Mouse (Mus musculus): ENCODE results near the gene Syngr1. TPM values are rescaled to one million over a fixed set of nuclear protein-coding genes. Genes with fewer than 3 reads are reported as not detected.
A peak's percentile ranks its signal among the peaks of the same experiment; 100 is the strongest.

The Syngr1 gene
- polyA plus RNA-seq (2015; fragmentation: Nextera tagmentation; extraction: Ambion mirVana) = 61.4 and 62.1 TPM in 2 replicates

- H3K9ac ChIP-seq = peak within 1 kb of the TSS; percentile 82
- H3K36me3 ChIP-seq (replicated peaks) = no peaks in the 10 kb centered on the region
- H3K9me3 ChIP-seq = no peaks in the 10 kb centered on the region
- 1% methylated on average over 84 of the region's 86 CpGs for WGBS
- peaks cover 29% of the 10 kb centered on the region for H3K4me1 ChIP-seq
- H3K27me3 ChIP-seq (replicated peaks) = no peaks in the 10 kb centered on the region
- peak within 1 kb of the TSS; percentile 85 for H3K4me3 ChIP-seq
- peak within 1 kb of the TSS; percentile 78 for H3K4me2 ChIP-seq
- peak; percentile 62 for ATAC-seq (replicated peaks)
- peak within 1 kb of the TSS; percentile 67 for H3K27ac ChIP-seq
Observed at GRCm38 (mm10) chr15:80091121-80091955, at the start of gene Syngr1, which contains the start of gene Rpl3. Gene Syngr1 (plus strand): TSS chr15:80091334. Gene Rpl3 (minus strand): TSS chr15:80091868.

GRCm38 (mm10) chr15:80042152-80042551, 49.0 kb upstream of the Syngr1 start:
- no peak overlapping the region for H3K9ac ChIP-seq
- no peak overlapping the region for H3K27ac ChIP-seq
- no peak overlapping the region for H3K4me3 ChIP-seq
- H3K9me3 ChIP-seq = no peaks in the 10 kb centered on the region
- no peak for ATAC-seq (replicated peaks)
- no peaks in the 10 kb centered on the region for H3K4me1 ChIP-seq
- no peaks in the 10 kb centered on the region for H3K27me3 ChIP-seq (replicated peaks)
- 79% methylated on average over 4 of the region's 4 CpGs for WGBS
- H3K4me2 ChIP-seq = no peak overlapping the region
- no peaks in the 10 kb centered on the region for H3K36me3 ChIP-seq (replicated peaks)

- no peaks in the 10 kb centered on the region for H3K4me1 ChIP-seq
- no peak overlapping the region for H3K9ac ChIP-seq
- no peaks in the 10 kb centered on the region for H3K9me3 ChIP-seq
- H3K36me3 ChIP-seq (replicated peaks) = no peaks in the 10 kb centered on the region
- WGBS = 95% methylated on average over 10 of the region's 10 CpGs
- no peak overlapping the region for H3K4me3 ChIP-seq
- H3K4me2 ChIP-seq = no peak overlapping the region
- no peak overlapping the region for H3K27ac ChIP-seq
- no peak for ATAC-seq (replicated peaks)
- no peaks in the 10 kb centered on the region for H3K27me3 ChIP-seq (replicated peaks)
Observed at GRCm38 (mm10) chr15:80044249-80044648, 46.9 kb upstream of the Syngr1 start.

DNA sequence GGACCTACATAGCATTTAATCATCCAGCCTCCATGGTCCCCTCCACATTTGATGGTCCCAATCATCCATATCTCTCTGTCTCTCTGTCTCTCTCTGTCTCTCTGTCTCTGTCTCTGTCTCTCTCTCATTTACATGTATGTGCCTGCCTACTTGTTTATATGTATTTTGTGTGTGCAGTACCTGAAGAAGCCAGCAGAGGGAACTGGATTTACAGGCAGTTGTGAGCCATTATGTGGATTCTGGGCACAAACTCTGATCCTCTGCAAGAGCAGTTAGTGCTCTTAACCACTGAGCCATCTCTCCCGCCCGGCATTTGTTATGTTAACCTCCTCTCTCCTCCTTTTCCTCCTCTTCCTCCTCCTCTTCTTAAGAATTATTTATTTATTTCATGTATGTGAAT, 45.4 kb upstream of the Syngr1 start:
- H3K9ac ChIP-seq = no peak overlapping the region
- H3K9me3 ChIP-seq = no peaks in the 10 kb centered on the region
- H3K27ac ChIP-seq = no peak overlapping the region
- H3K4me2 ChIP-seq = no peak overlapping the region
- ATAC-seq (replicated peaks) = no peak
- H3K36me3 ChIP-seq (replicated peaks) = no peaks in the 10 kb centered on the region
- H3K4me1 ChIP-seq = no peaks in the 10 kb centered on the region
- WGBS = 95% methylated on average over 2 of the region's 2 CpGs
- no peaks in the 10 kb centered on the region for H3K27me3 ChIP-seq (replicated peaks)
- H3K4me3 ChIP-seq = no peak overlapping the region

DNA sequence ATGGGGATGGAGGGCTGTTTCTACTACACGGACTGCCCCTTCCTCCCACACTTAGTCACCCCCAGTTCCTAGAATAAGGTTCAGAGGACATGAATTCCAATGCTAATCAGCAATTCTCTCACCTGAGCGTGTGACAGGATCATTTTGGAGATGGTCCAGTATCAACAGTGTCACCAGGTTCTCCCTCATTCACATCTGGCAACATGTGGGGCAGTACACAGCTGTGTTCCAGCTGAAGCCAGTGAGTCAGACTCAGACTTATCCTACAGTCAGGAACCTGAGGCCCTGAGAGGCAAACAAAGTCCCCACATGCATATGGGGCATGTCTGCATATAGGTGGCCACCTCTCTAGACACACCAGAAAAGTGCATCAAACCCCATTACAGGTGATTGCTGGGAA, 43.9 kb upstream of the Syngr1 start:
- Histone ChIP-seq H3K4me3 (no peak overlapping the region), H3K36me3 (replicated peaks) (no peaks in the 10 kb centered on the region), H3K9ac (no peak overlapping the region), H3K27ac (no peak overlapping the region), H3K4me2 (no peak overlapping the region), H3K9me3 (no peaks in the 10 kb centered on the region), H3K4me1 (no peaks in the 10 kb centered on the region), H3K27me3 (replicated peaks) (no peaks in the 10 kb centered on the region)
- WGBS = 89% methylated on average over 2 of the region's 2 CpGs
- no peak for ATAC-seq (replicated peaks)

GRCm38 (mm10) chr15:80047973-80048372, 43.2 kb upstream of the Syngr1 start:
- Histone ChIP-seq H3K27ac (no peak overlapping the region), H3K9ac (no peak overlapping the region), H3K36me3 (replicated peaks) (no peaks in the 10 kb centered on the region), H3K4me3 (no peak overlapping the region), H3K27me3 (replicated peaks) (no peaks in the 10 kb centered on the region), H3K9me3 (no peaks in the 10 kb centered on the region), H3K4me1 (no peaks in the 10 kb centered on the region), H3K4me2 (no peak overlapping the region)
- no peak for ATAC-seq (replicated peaks)
- WGBS = 63% methylated on average over 5 of the region's 5 CpGs

GRCm38 (mm10) chr15:80050093-80050492, 41.0 kb upstream of the Syngr1 start:
- Histone ChIP-seq H3K4me3 (no peak overlapping the region), H3K4me2 (no peak overlapping the region), H3K27me3 (replicated peaks) (no peaks in the 10 kb centered on the region), H3K9me3 (no peaks in the 10 kb centered on the region), H3K36me3 (replicated peaks) (no peaks in the 10 kb centered on the region), H3K4me1 (no peaks in the 10 kb centered on the region), H3K27ac (no peak overlapping the region), H3K9ac (no peak overlapping the region)
- no peak for ATAC-seq (replicated peaks)
- WGBS = 87% methylated on average over 4 of the region's 4 CpGs

DNA sequence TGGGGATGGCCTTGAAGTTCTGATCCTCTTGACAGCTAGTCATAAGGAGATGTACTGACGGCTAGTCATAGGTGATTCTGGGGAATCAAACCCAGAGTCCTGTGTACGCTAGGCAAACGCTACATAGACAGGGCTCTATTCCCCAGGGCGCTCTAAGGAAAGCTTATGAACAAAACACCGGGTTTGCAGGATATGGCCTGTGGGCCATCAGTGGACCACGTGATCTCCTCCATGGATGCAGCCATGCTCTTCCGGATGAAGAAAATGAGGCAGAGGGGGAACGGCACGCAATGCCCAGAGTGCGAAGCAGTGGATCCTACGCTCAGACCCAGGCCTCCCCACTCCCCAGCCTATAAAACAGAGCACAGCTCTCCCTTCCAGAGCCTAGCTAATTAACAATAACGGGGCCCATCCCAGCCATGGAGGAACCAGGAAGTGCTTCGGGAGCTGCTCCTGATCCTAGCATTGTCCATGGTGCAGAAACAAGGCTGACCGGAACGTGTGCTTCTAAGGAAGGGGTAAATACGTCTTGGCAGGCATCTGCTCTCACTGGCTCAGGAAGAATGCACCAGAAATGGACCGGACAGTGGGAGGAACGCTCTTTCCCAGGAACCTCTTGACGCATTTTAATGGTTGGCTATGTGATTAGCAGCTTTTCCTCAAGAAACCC, 39.9 kb upstream of the Syngr1 start:
- Histone ChIP-seq H3K27me3 (replicated peaks) (no peaks in the 10 kb centered on the region), H3K27ac (no peak overlapping the region), H3K36me3 (replicated peaks) (no peaks in the 10 kb centered on the region), H3K4me1 (no peaks in the 10 kb centered on the region), H3K9me3 (no peaks in the 10 kb centered on the region), H3K9ac (no peak overlapping the region), H3K4me3 (no peak overlapping the region), H3K4me2 (no peak overlapping the region)
- ATAC-seq (replicated peaks) = no peak
- WGBS = 74% methylated on average over 19 of the region's 19 CpGs

DNA sequence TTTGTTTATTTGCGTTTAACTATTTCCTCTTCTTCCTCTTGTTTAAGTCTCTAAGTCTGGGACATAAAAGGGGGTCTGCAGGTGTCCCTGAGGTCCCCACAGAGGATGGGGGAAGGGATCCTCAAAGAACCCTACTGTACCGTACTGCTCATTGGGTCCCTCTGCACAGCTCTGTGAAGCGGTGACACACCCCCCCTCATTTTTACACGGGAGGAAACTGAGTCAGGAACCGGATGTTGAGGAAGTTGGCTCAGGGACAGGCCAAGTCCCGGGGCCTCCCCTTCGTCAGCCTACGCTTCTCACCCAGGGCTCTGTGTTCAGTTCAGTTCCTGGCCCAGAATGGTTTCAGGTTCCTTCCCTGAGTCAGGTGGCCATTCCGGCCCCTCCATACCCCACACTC, 39.4 kb upstream of the Syngr1 start:
- ATAC-seq (replicated peaks) = no peak

DNA sequence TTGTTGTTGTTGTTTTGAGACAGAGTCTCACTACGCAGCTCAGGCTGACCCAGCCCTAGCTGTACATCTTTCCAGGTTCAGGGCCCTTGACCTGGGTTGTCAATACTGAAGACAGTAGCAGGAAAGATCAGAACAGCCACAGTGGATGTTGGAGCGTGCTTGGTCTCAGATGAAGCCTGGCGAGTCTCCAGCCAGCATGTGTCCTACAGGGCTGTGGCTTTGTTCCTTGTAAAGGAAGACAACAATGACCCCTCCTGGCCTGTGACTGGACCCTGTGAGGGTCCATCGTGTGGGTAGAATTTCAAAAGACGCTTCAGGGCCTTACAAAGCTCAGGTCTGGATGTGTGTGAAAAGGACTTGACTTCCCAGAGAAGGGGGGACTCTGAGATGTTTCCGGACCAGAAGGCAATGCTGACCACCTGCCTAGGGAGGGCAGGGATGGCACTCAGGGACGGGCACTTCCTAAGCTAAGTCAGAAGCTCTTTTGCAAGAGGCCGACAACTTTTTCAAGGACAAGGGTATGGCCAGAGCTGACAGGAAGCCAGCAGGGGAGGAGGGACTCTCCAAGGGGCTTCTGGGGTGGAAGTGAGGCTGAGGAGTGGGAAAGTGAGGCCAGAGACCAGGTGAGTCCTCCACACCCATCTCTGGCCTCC, 37.6 kb upstream of the Syngr1 start:
- WGBS = 64% methylated on average over 8 of the region's 8 CpGs
- H3K4me1 ChIP-seq = no peaks in the 10 kb centered on the region
- no peak for ATAC-seq (replicated peaks)

More for the DNA sequence above, 39.4 kb upstream of the Syngr1 start:
- Histone ChIP-seq H3K4me3 (no peak overlapping the region), H3K36me3 (replicated peaks) (no peaks in the 10 kb centered on the region), H3K27ac (no peak overlapping the region), H3K4me2 (no peak overlapping the region), H3K9ac (no peak overlapping the region), H3K4me1 (no peaks in the 10 kb centered on the region), H3K9me3 (no peaks in the 10 kb centered on the region), H3K27me3 (replicated peaks) (no peaks in the 10 kb centered on the region)
- 87% methylated on average over 9 of the region's 9 CpGs for WGBS

DNA sequence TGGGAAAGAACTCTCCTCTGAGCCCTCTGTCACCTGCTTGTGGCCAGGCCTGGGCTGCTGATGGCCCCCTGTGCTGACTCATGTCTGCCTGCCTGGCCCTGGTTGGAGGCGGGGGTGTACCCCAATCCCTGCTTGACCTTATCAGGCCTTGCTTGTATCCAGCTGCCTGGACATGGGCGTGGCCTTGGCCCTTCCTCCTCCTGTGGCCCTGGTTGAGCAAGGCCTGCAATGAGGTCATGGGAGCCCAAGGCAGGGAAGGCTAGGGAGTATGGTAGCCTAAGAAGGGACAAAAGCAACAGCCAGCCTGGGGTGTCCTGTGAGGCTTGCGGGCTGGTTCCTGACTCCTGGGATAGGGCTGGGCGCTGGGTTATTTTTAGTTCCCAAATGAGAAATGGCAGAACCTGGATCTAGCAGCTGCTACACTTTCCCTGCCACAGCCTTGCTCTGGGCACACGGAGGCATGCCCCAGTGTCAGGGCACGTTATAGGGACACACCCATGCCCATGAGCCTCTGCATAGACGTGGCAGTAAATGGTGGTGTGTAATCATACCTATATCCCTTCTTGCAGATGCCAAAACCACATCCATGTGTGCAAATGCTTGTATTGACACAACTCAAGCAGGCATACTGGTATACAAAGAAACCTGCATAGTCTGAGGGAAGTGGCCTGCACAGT, 37.0 kb upstream of the Syngr1 start:
- 86% methylated on average over 6 of the region's 7 CpGs for whole genome bisulfite sequencing
- Histone ChIP-seq H3K9ac (no peak overlapping the region), H3K9me3 (no peaks in the 10 kb centered on the region), H3K27me3 (replicated peaks) (no peaks in the 10 kb centered on the region), H3K4me2 (no peak overlapping the region), H3K36me3 (replicated peaks) (no peaks in the 10 kb centered on the region), H3K27ac (no peak overlapping the region), H3K4me3 (no peak overlapping the region), H3K4me1 (no peaks in the 10 kb centered on the region)
- no peak for ATAC-seq (replicated peaks)

More for the DNA sequence above, 37.6 kb upstream of the Syngr1 start:
- no peaks in the 10 kb centered on the region for H3K27me3 ChIP-seq (replicated peaks)
- H3K9ac ChIP-seq = no peak overlapping the region
- no peak overlapping the region for H3K4me2 ChIP-seq
- H3K9me3 ChIP-seq = no peaks in the 10 kb centered on the region
- no peak overlapping the region for H3K4me3 ChIP-seq
- H3K27ac ChIP-seq = no peak overlapping the region
- H3K36me3 ChIP-seq (replicated peaks) = no peaks in the 10 kb centered on the region

DNA sequence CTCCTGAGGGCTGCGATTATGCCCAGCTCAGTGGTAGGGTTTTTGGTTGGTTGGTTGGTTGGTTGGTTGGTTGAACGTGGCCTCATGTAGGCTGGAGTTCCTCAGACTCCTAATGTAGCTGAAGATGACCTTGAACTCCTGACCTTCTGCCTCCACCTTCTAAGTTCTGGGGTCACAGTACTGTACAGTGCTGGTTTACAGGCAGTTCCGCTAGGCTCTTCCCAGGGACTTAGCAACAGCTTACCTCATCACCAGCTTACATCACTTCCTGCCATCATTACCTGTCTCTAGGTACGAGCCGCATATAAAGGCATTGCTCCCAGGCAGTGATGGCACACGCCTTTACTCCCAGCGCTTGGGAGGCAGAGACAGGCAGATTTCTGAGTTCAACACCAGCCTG, 33.0 kb upstream of the Syngr1 start:
- no peak for ATAC-seq (replicated peaks)
- 93% methylated on average over 7 of the region's 7 CpGs for WGBS
- H3K4me3 ChIP-seq = no peak overlapping the region
- no peaks in the 10 kb centered on the region for H3K4me1 ChIP-seq
- H3K9ac ChIP-seq = no peak overlapping the region
- H3K9me3 ChIP-seq = no peaks in the 10 kb centered on the region
- no peak overlapping the region for H3K27ac ChIP-seq
- H3K36me3 ChIP-seq (replicated peaks) = no peaks in the 10 kb centered on the region
- no peak overlapping the region for H3K4me2 ChIP-seq
- no peaks in the 10 kb centered on the region for H3K27me3 ChIP-seq (replicated peaks)

Data from midbrain, embryonic 15.5 days (tissue).